Mouse (Mus musculus): ENCODE measurements around the gene Olfr992.
"Not testable (repeated sequence)": the region's sequence is repeated elsewhere in the genome, so short reads cannot be mapped to it uniquely, and the experiment has no call there.

Gene Olfr992

GRCm38 (mm10) chr2:85409369-85409768, at the start of gene Olfr992:
Olfr992 (minus strand) TSS chr2:85409469.
- DNase-seq (ENCODE audit: low spot score) = no peak

GRCm38 (mm10) chr2:85443539-85443938, 34.3 kb upstream of the Olfr992 start, which contains the start of gene Olfr995:
Olfr995 (minus strand) TSS chr2:85443639.
- no peak for DNase-seq (ENCODE audit: low spot score)

GRCm38 (mm10) chr2:85442546-85442945, 33.3 kb upstream of the Olfr992 start:
- DNase-seq (ENCODE audit: low spot score) = no peak

GRCm38 (mm10) chr2:85436351-85436750, 27.1 kb upstream of the Olfr992 start, which contains the start of gene Olfr994:
Olfr994 (minus strand) TSS chr2:85436451.
- no peak for DNase-seq (ENCODE audit: low spot score)

- no peak for DNase-seq (ENCODE audit: low spot score)
Measured at GRCm38 (mm10) chr2:85425893-85426292, 16.6 kb upstream of the Olfr992 start.

- no peak for DNase-seq (ENCODE audit: low spot score)
Measured at GRCm38 (mm10) chr2:85414777-85415176, 5.5 kb upstream of the Olfr992 start, which contains the start of gene Olfr993. Olfr993 (minus strand) TSS chr2:85414877.

- not testable (repeated sequence) for DNase-seq (ENCODE audit: low spot score)
Measured at GRCm38 (mm10) chr2:85363127-85363526, 46.1 kb downstream of the Olfr992 start, which contains the start of gene Olfr988. Olfr988 (minus strand) TSS chr2:85363227.

All from ovary, adult 18-20 months (tissue).